Mouse (Mus musculus) spleen, adult 18-20 months (tissue): ENCODE data around the gene Gm29866.
"Not testable (repeated sequence)": the region's sequence is repeated elsewhere in the genome, so short reads cannot be mapped to it uniquely, and the experiment has no call there.

Source experiments
- DNase-seq, 2 experiments: peaks; one replicate each; pipeline ENCODE4 v3.0.0; 2022; ENCODE audit warnings: mixed read lengths in 2 of 2

Gm29866 gene

DNA sequence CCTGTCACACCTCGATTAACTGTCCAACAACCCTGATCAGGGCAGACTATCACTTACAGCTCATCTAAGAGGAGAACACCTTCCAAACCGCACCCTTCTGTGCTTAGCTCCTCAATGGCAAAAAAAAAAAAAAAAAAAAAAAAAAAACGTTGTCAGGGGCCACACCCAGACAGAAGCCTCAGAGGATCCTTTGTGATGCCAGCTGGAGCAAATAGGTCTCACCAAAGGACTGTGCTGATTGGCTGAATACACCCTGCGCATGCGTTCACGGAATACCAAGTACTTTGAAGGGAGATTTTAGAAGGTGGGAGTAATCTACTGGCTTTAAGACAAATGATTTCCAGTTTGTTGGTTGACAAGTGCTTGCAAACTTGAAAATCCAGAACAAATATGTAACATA lies at the start of gene Gm29866:
TSS of gene Gm29866 (minus strand) at position 101 of the 400 bp plus-strand sequence.
- not testable (repeated sequence) for DNase-seq
